Mouse (Mus musculus): ENCODE data around the gene Nupl1. TPM values are rescaled to one million over a fixed set of nuclear protein-coding genes. Genes with fewer than 3 reads are reported as not detected.

Nupl1 gene
- polyA plus RNA-seq, 1 experiment from 2014 or later, result not detected

GRCm38 (mm10) chr14:60250366-60250765, 865 bp downstream of the Nupl1 start:
- no peak for ATAC-seq (ENCODE audit: low FRiP score, low TSS enrichment)
- H3K4me2 ChIP-seq (replicated peaks; ENCODE audit: low read depth, low read length), result peak overlapping the region; percentile 85
- H3K9me3 ChIP-seq (ENCODE audit: low read length), result no peaks in the 10 kb centered on the region
- no peaks in the 10 kb centered on the region for H3K36me3 ChIP-seq (ENCODE audit: insufficient read depth, low read length)
- H3K9ac ChIP-seq (replicated peaks; ENCODE audit: low read length), result peak overlapping the region; percentile 93
- 9% methylated on average over 8 of the region's 8 CpGs for WGBS
- H3K27me3 ChIP-seq (ENCODE audit: insufficient read depth, low read length), result no peaks in the 10 kb centered on the region
- H3K4me1 ChIP-seq (ENCODE audit: insufficient read depth, low read length), result peaks cover 19% of the 10 kb centered on the region
- no peak overlapping the region for H3K27ac ChIP-seq (ENCODE audit: low read length)
- H3K4me3 ChIP-seq (ENCODE audit: low read length), result peak overlapping the region; percentile 82

GRCm38 (mm10) chr14:60238551-60238950, 12.7 kb downstream of the Nupl1 start:
- WGBS, result 82% methylated on average over 3 of the region's 3 CpGs
- no peak overlapping the region for H3K9ac ChIP-seq (replicated peaks; ENCODE audit: low read length)
- H3K27ac ChIP-seq (ENCODE audit: low read length), result no peak overlapping the region
- H3K4me2 ChIP-seq (replicated peaks; ENCODE audit: low read depth, low read length), result no peak overlapping the region
- ATAC-seq (ENCODE audit: low FRiP score, low TSS enrichment), result no peak
- no peaks in the 10 kb centered on the region for H3K9me3 ChIP-seq (ENCODE audit: low read length)
- no peak overlapping the region for H3K4me3 ChIP-seq (ENCODE audit: low read length)
- no peaks in the 10 kb centered on the region for H3K27me3 ChIP-seq (ENCODE audit: insufficient read depth, low read length)
- H3K4me1 ChIP-seq (ENCODE audit: insufficient read depth, low read length), result no peaks in the 10 kb centered on the region
- peaks cover 44% of the 10 kb centered on the region for H3K36me3 ChIP-seq (ENCODE audit: insufficient read depth, low read length)

GRCm38 (mm10) chr14:60219886-60220285, 31.3 kb downstream of the Nupl1 start:
- 93% methylated on average over 10 of the region's 10 CpGs for WGBS
- H3K4me3 ChIP-seq (ENCODE audit: low read length), result no peak overlapping the region
- no peak overlapping the region for H3K9ac ChIP-seq (replicated peaks; ENCODE audit: low read length)
- ATAC-seq (ENCODE audit: low FRiP score, low TSS enrichment), result no peak
- no peaks in the 10 kb centered on the region for H3K27me3 ChIP-seq (ENCODE audit: insufficient read depth, low read length)
- H3K4me2 ChIP-seq (replicated peaks; ENCODE audit: low read depth, low read length), result no peak overlapping the region
- H3K27ac ChIP-seq (ENCODE audit: low read length), result no peak overlapping the region
- no peaks in the 10 kb centered on the region for H3K9me3 ChIP-seq (ENCODE audit: low read length)
- H3K4me1 ChIP-seq (ENCODE audit: insufficient read depth, low read length), result no peaks in the 10 kb centered on the region
- peaks cover 22% of the 10 kb centered on the region for H3K36me3 ChIP-seq (ENCODE audit: insufficient read depth, low read length)

GRCm38 (mm10) chr14:60217616-60218015, 33.6 kb downstream of the Nupl1 start:
- Histone ChIP-seq H3K36me3 (ENCODE audit: insufficient read depth, low read length) (peaks cover 22% of the 10 kb centered on the region), H3K9ac (replicated peaks; ENCODE audit: low read length) (no peak overlapping the region), H3K4me1 (ENCODE audit: insufficient read depth, low read length) (no peaks in the 10 kb centered on the region), H3K27me3 (ENCODE audit: insufficient read depth, low read length) (no peaks in the 10 kb centered on the region), H3K9me3 (ENCODE audit: low read length) (no peaks in the 10 kb centered on the region), H3K4me2 (replicated peaks; ENCODE audit: low read depth, low read length) (no peak overlapping the region), H3K27ac (ENCODE audit: low read length) (no peak overlapping the region), H3K4me3 (ENCODE audit: low read length) (no peak overlapping the region)
- no peak for ATAC-seq (ENCODE audit: low FRiP score, low TSS enrichment)
- 98% methylated on average over 4 of the region's 4 CpGs for WGBS

GRCm38 (mm10) chr14:60216125-60216524, 35.1 kb downstream of the Nupl1 start:
- Histone ChIP-seq H3K27ac (ENCODE audit: low read length) (no peak overlapping the region), H3K4me1 (ENCODE audit: insufficient read depth, low read length) (no peaks in the 10 kb centered on the region), H3K4me3 (ENCODE audit: low read length) (no peak overlapping the region), H3K27me3 (ENCODE audit: insufficient read depth, low read length) (no peaks in the 10 kb centered on the region), H3K9me3 (ENCODE audit: low read length) (no peaks in the 10 kb centered on the region), H3K9ac (replicated peaks; ENCODE audit: low read length) (no peak overlapping the region), H3K36me3 (ENCODE audit: insufficient read depth, low read length) (peaks cover 18% of the 10 kb centered on the region), H3K4me2 (replicated peaks; ENCODE audit: low read depth, low read length) (no peak overlapping the region)
- ATAC-seq (ENCODE audit: low FRiP score, low TSS enrichment), result no peak
- WGBS, result 93% methylated on average over 1 of the region's 1 CpGs

GRCm38 (mm10) chr14:60215000-60215399, 36.2 kb downstream of the Nupl1 start:
- Histone ChIP-seq H3K27me3 (ENCODE audit: insufficient read depth, low read length) (no peaks in the 10 kb centered on the region), H3K27ac (ENCODE audit: low read length) (no peak overlapping the region), H3K4me2 (replicated peaks; ENCODE audit: low read depth, low read length) (no peak overlapping the region), H3K4me1 (ENCODE audit: insufficient read depth, low read length) (no peaks in the 10 kb centered on the region), H3K9ac (replicated peaks; ENCODE audit: low read length) (no peak overlapping the region), H3K9me3 (ENCODE audit: low read length) (no peaks in the 10 kb centered on the region), H3K36me3 (ENCODE audit: insufficient read depth, low read length) (peaks cover 14% of the 10 kb centered on the region), H3K4me3 (ENCODE audit: low read length) (no peak overlapping the region)
- 84% methylated on average over 3 of the region's 3 CpGs for WGBS
- ATAC-seq (ENCODE audit: low FRiP score, low TSS enrichment), result no peak

- Histone ChIP-seq H3K27me3 (ENCODE audit: insufficient read depth, low read length) (no peaks in the 10 kb centered on the region), H3K4me1 (ENCODE audit: insufficient read depth, low read length) (no peaks in the 10 kb centered on the region), H3K9ac (replicated peaks; ENCODE audit: low read length) (no peak overlapping the region), H3K27ac (ENCODE audit: low read length) (no peak overlapping the region), H3K9me3 (ENCODE audit: low read length) (no peaks in the 10 kb centered on the region), H3K4me2 (replicated peaks; ENCODE audit: low read depth, low read length) (no peak overlapping the region), H3K4me3 (ENCODE audit: low read length) (no peak overlapping the region), H3K36me3 (ENCODE audit: insufficient read depth, low read length) (peaks cover 11% of the 10 kb centered on the region; the same call in 1 of the 2 replicates)
- ATAC-seq (ENCODE audit: low FRiP score, low TSS enrichment), result no peak
- WGBS, result 29% methylated on average over 1 of the region's 1 CpGs
Measured at GRCm38 (mm10) chr14:60214040-60214439, 37.2 kb downstream of the Nupl1 start.

- Histone ChIP-seq H3K4me2 (replicated peaks; ENCODE audit: low read depth, low read length) (no peak overlapping the region), H3K9ac (replicated peaks; ENCODE audit: low read length) (no peak overlapping the region), H3K4me1 (ENCODE audit: insufficient read depth, low read length) (no peaks in the 10 kb centered on the region), H3K27me3 (ENCODE audit: insufficient read depth, low read length) (no peaks in the 10 kb centered on the region), H3K27ac (ENCODE audit: low read length) (no peak overlapping the region), H3K9me3 (ENCODE audit: low read length) (no peaks in the 10 kb centered on the region), H3K4me3 (ENCODE audit: low read length) (no peak overlapping the region), H3K36me3 (ENCODE audit: insufficient read depth, low read length) (no peaks in the 10 kb centered on the region)
- WGBS, result 93% methylated on average over 7 of the region's 7 CpGs
- ATAC-seq (ENCODE audit: low FRiP score, low TSS enrichment), result no peak
Measured at GRCm38 (mm10) chr14:60209166-60209565, 42.1 kb downstream of the Nupl1 start.

- no peak overlapping the region for H3K9ac ChIP-seq (replicated peaks; ENCODE audit: low read length)
- H3K36me3 ChIP-seq (ENCODE audit: insufficient read depth, low read length), result no peaks in the 10 kb centered on the region
- no peak overlapping the region for H3K4me3 ChIP-seq (ENCODE audit: low read length)
- no peak for ATAC-seq (ENCODE audit: low FRiP score, low TSS enrichment)
- H3K27me3 ChIP-seq (ENCODE audit: insufficient read depth, low read length), result no peaks in the 10 kb centered on the region
- H3K4me2 ChIP-seq (replicated peaks; ENCODE audit: low read depth, low read length), result no peak overlapping the region
- no peaks in the 10 kb centered on the region for H3K9me3 ChIP-seq (ENCODE audit: low read length)
- no peak overlapping the region for H3K27ac ChIP-seq (ENCODE audit: low read length)
- H3K4me1 ChIP-seq (ENCODE audit: insufficient read depth, low read length), result no peaks in the 10 kb centered on the region
- WGBS, result 71% methylated on average over 6 of the region's 6 CpGs
Measured at GRCm38 (mm10) chr14:60204993-60205392, 46.2 kb downstream of the Nupl1 start.

GRCm38 (mm10) chr14:60196884-60197283, 54.3 kb downstream of the Nupl1 start, which contains the start of gene Atp8a2:
Gene Atp8a2, minus strand, starts transcription at chr14:60197179.
- H3K27ac ChIP-seq (ENCODE audit: low read length), result no peak within 1 kb of the TSS
- no peak for ATAC-seq (ENCODE audit: low FRiP score, low TSS enrichment)
- no peaks in the 10 kb centered on the region for H3K36me3 ChIP-seq (ENCODE audit: insufficient read depth, low read length)
- H3K4me2 ChIP-seq (replicated peaks; ENCODE audit: low read depth, low read length), result no peak within 1 kb of the TSS
- no peaks in the 10 kb centered on the region for H3K27me3 ChIP-seq (ENCODE audit: insufficient read depth, low read length)
- no peak within 1 kb of the TSS for H3K9ac ChIP-seq (replicated peaks; ENCODE audit: low read length)
- H3K9me3 ChIP-seq (ENCODE audit: low read length), result no peaks in the 10 kb centered on the region
- H3K4me3 ChIP-seq (ENCODE audit: low read length), result no peak within 1 kb of the TSS
- H3K4me1 ChIP-seq (ENCODE audit: insufficient read depth, low read length), result no peaks in the 10 kb centered on the region
- 66% methylated on average over 7 of the region's 7 CpGs for WGBS

Measured in kidney, embryonic 16.5 days (tissue).